Mouse (Mus musculus): ENCODE results near the gene Mast4.
"Not testable (repeated sequence)": the region's sequence is repeated elsewhere in the genome, so short reads cannot be mapped to it uniquely, and the experiment has no call there.

Gene Mast4

GRCm38 (mm10) chr13:102733063-102733462 lies 601.2 kb downstream of the Mast4 start:
- no peak for DNase-seq

- DNase-seq: not testable (repeated sequence)
Measured at GRCm38 (mm10) chr13:102728951-102729350, 605.3 kb downstream of the Mast4 start.

GRCm38 (mm10) chr13:102728035-102728434 lies 606.3 kb downstream of the Mast4 start:
- DNase-seq: no peak

- DNase-seq: no peak
Measured at GRCm38 (mm10) chr13:102726876-102727275, 607.4 kb downstream of the Mast4 start.

- DNase-seq: no peak
Measured at GRCm38 (mm10) chr13:102725906-102726305, 608.4 kb downstream of the Mast4 start.

GRCm38 (mm10) chr13:102725416-102725815 lies 608.9 kb downstream of the Mast4 start:
- DNase-seq: no peak

GRCm38 (mm10) chr13:102716973-102717372 lies 617.3 kb downstream of the Mast4 start:
- DNase-seq: no peak

GRCm38 (mm10) chr13:102700744-102701143 lies 633.6 kb downstream of the Mast4 start:
- DNase-seq: no peak

- no peak for DNase-seq
Measured at GRCm38 (mm10) chr13:102700176-102700575, 634.1 kb downstream of the Mast4 start.

GRCm38 (mm10) chr13:102698751-102699323 lies 635.5 kb downstream of the Mast4 start:
- peak; percentile 90 for DNase-seq

GRCm38 (mm10) chr13:102698335-102698734 lies 636.0 kb downstream of the Mast4 start:
- DNase-seq: no peak

- no peak for DNase-seq
Measured at GRCm38 (mm10) chr13:102695121-102695905, 639.0 kb downstream of the Mast4 start.

GRCm38 (mm10) chr13:102694154-102694553 lies 640.1 kb downstream of the Mast4 start:
- no peak for DNase-seq

GRCm38 (mm10) chr13:102693341-102693801 lies 640.9 kb downstream of the Mast4 start, which contains the start of gene Cd180:
TSS of gene Cd180 (plus strand) at chr13:102693558.
- DNase-seq: no peak

- DNase-seq: no peak
Measured at GRCm38 (mm10) chr13:102691408-102692150, 642.7 kb downstream of the Mast4 start.

GRCm38 (mm10) chr13:102690184-102690583 lies 644.1 kb downstream of the Mast4 start:
- DNase-seq: no peak

GRCm38 (mm10) chr13:102689201-102690090 lies 644.9 kb downstream of the Mast4 start:
- no peak for DNase-seq

- no peak for DNase-seq
Measured at GRCm38 (mm10) chr13:102688121-102688520, 646.2 kb downstream of the Mast4 start.

- DNase-seq: no peak
Measured at GRCm38 (mm10) chr13:102684890-102685289, 649.4 kb downstream of the Mast4 start.

Data from retina, postnatal 1 day (tissue).